Mouse (Mus musculus) NIH3T3 (cell line): ENCODE data around the gene Dnajc27.

ENCODE experiments used
- DNase-seq: peaks from one replicate; pipeline ENCODE4 v3.0.0-alpha.2; 2012; ENCODE audit warnings: low read depth

Gene Dnajc27

DNA sequence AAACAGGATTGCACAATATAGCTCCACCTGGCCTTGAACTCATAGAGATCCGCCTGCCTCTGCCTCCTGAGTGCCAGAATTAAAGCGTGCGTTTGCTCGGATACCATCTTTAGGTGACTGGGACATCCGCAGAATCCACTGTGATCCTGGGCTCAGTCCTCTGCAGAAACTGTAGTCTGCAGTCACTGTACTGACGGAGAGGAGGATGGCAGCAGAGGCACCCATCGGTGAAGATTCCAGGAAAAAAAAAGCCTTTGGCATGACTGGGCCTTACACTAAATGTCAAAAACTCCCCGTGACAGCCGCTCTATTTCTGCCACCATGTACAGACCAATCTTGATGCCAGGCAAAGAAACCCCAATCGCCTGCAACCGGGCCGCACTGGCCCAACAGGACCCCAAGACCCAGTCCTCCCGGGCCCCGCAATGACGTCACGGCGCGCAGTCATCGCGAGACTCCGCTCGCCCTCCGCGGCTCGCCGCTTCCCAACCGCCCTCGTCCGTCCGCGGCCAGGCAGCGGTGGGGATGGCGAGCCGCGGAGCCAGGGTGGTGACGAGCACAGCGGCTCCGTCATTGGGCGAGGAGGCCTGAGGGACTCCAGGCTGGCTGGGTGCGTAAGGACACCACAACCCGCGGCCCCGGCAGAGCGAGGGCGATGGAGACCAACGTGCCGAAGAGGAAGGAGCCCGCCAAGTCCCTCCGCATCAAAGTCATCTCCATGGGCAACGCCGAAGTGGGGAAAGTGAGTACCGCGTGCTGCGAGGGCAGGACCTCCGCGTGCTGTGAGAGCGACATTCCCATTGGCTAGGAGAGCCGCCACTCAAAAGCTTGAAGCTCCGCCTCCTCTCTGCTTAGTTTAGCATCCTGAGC is at the start of gene Dnajc27:
TSS of gene Dnajc27 (plus strand) at position 452 of the 870 bp plus-strand sequence.
- DNase-seq, result peak; percentile 97

- DNase-seq, result no peak
These were observed 46.2 kb upstream of the Dnajc27 start for GRCm38 (mm10) chr12:4036157-4036556.

GRCm38 (mm10) chr12:4037511-4037910 is 44.9 kb upstream of the Dnajc27 start:
- no peak for DNase-seq

GRCm38 (mm10) chr12:4038061-4039041 is 44.0 kb upstream of the Dnajc27 start, which contains the start of gene Efr3b:
Gene Efr3b (minus strand): TSS chr12:4038915.
- DNase-seq, result no peak

- no peak for DNase-seq
These were observed 43.3 kb upstream of the Dnajc27 start for GRCm38 (mm10) chr12:4039046-4039445.

- DNase-seq, result no peak
These were observed 40.0 kb upstream of the Dnajc27 start for GRCm38 (mm10) chr12:4042411-4042810.

GRCm38 (mm10) chr12:4045992-4046391 is 36.4 kb upstream of the Dnajc27 start:
- DNase-seq, result no peak

- DNase-seq, result no peak
These were observed 34.4 kb upstream of the Dnajc27 start for GRCm38 (mm10) chr12:4048031-4048430.

- DNase-seq, result no peak
These were observed 31.4 kb upstream of the Dnajc27 start for GRCm38 (mm10) chr12:4050861-4051425.

GRCm38 (mm10) chr12:4053643-4054042 is 28.7 kb upstream of the Dnajc27 start:
- no peak for DNase-seq

- no peak for DNase-seq
These were observed 27.5 kb upstream of the Dnajc27 start for GRCm38 (mm10) chr12:4054845-4055244.

GRCm38 (mm10) chr12:4058321-4058720 is 24.1 kb upstream of the Dnajc27 start:
- no peak for DNase-seq

DNA sequence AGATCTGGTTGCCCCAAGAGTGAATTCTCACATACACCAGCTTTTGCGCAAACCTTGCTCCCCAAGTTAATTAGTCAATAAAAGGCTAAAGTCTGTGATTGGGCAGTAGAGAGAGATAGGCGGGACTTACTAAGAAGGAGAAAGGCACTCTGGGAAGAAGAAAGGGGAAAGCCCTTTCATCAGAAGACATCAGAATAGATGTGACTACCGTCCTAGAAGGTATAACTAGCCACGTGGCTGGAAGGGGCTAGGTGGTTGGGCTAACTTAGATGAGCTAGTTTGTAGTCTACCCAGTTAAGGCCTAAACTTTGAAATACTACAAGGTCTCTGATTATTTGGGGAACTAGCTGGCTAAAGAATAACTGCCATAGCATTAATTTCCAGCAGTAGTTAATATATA is 22.7 kb upstream of the Dnajc27 start:
- no peak for DNase-seq

GRCm38 (mm10) chr12:4065498-4065897 is 16.9 kb upstream of the Dnajc27 start:
- no peak for DNase-seq

- no peak for DNase-seq
These were observed 16.4 kb upstream of the Dnajc27 start for GRCm38 (mm10) chr12:4065944-4066343.

DNA sequence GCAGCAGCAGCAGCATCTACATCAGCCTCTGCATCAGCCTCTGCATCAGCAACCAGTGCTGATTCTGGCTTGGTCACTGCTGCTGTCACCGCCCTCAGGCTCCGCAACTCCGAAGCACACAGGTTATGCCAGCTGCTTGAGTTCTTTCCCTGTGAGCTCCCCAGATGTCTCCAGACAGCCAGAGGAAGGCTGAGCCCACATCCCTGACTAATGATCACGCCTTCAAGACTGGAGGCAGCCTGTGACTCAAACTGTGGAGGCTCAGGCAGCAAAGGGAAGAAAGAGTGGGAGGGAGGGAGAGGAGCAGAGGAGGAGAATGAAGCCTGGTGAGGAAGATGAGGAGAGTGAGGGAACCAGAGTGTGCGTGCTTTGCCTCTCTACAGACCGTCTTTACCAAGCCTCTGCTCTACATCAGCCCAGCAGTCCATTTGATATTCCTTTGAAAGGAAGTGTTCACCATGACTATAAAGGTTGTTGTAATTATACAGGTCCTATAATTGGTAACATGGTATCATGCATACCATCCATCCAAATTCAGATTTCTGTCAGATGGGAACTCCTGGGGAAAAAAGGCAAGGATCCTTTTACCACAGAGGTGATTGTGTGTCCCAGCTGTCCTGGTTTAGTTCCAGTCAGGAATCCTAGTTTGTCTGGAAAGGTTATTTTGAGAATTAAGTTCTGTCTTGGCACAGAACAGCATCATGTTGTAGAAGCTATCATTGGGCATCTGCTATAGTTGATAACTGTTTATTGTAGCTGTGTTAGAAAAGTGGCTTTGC is 15.5 kb upstream of the Dnajc27 start:
- peak; percentile 58 for DNase-seq

DNA sequence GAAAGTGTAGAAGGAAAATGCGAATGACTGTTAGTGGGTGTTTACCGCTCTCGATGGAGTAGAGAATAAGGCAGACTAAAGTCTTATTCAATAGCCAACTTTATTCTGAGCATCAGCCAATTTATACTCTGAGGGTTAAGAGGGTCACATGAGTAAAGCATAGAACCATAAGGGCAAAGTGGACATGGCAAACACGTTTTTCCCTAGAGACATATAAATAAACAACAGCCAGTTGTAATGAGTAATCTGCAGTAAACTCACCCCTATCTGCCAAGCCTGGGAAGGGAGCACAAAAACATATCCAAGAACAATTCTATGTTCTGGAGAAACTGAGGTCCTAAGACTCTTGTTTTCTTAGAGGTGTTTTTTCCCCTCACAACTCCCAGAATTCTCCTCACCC is 13.8 kb upstream of the Dnajc27 start:
- peak; percentile 66 for DNase-seq

- DNase-seq, result no peak
These were observed 10.7 kb upstream of the Dnajc27 start for GRCm38 (mm10) chr12:4071671-4072070.

GRCm38 (mm10) chr12:4075407-4075806 is 7.0 kb upstream of the Dnajc27 start:
- DNase-seq, result no peak

DNA sequence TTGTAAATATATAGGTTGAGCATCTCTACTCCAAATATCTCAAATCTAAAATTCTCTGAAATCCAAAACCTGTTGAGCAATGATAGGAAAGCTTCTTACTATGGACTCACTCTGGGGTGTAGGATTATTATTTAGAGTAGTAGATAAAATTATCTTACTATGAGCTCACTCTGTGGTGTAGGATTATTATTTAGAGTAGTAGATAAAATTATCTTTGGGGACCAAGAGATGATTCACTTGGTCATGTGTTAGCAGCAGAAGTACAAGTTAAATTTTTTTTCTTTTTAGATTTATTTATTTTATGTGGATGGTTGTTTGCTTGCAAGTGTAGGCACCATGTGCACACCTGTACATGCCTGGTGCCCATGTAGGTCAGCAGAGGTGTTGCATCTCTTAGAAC is 6.0 kb upstream of the Dnajc27 start:
- no peak for DNase-seq

DNA sequence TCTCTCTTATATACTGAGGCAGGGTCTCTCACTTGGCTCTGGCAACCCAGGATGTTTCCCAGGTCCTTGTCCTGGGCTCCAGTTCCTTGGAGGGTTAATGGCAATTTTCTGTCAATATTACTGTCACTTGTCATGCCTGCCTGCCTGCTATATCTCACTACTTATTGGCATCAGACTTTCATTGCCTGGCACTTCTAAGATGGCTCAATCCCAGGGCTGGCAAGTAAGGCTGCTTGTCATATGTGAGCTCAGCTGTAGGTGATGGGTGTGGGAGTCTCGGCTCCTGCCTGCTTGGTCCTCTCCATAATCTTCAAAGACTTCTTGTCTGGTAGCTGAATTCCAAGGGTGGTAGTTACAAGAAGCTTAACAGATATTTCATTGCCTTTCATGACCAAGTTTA is 4.3 kb upstream of the Dnajc27 start:
- DNase-seq, result no peak
